Mouse (Mus musculus) layer of hippocampus, postnatal 14 days (tissue): ENCODE data around the gene Mad2l1. TPM values are rescaled to one million over a fixed set of nuclear protein-coding genes. Genes with fewer than 3 reads are reported as not detected.
A peak's percentile ranks its signal among the peaks of the same experiment; 100 is the strongest.

ENCODE experiments used
- DNase-seq, 2 experiments: peaks; one replicate each; pipeline ENCODE4 v3.0.0; 2021 to 2022; ENCODE audit warnings: low spot score in 2 of 2, mixed read lengths in 1 of 2
- long read RNA-seq, 2 experiments: library from polyadenylated mRNA; stranded (forward); transcript quantifications; one replicate each; pipeline ENCODE4 v2.0.0; 2021
- total RNA-seq, 2 experiments: library from RNA; stranded (reverse); gene quantifications; 2 replicates each; pipeline ENCODE4 v1.2.3; 2021

The Mad2l1 gene
- 1 to 10 TPM; 5.1 to 7.3 TPM for total RNA-seq
- long read RNA-seq, experiment 1, full-length matches to known transcripts, result 1 of 3 reads
- long read RNA-seq, experiment 1, partial matches to known transcripts, result 0 of 3 reads
- long read RNA-seq, experiment 1, other reads (novel, unspliced or antisense), result 2 of 3 reads
- long read RNA-seq, experiment 2, full-length matches to known transcripts, result 6 of 6 reads
- long read RNA-seq, experiment 2, partial matches to known transcripts, result 0 of 6 reads
- long read RNA-seq, experiment 2, other reads (novel, unspliced or antisense), result 0 of 6 reads

GRCm38 (mm10) chr6:66535028-66535862 lies at the start of gene Mad2l1:
Gene Mad2l1 (plus strand): TSS chr6:66535390.
- peak; percentile 94 to 97 for DNase-seq

GRCm38 (mm10) chr6:66493685-66494084 lies 41.5 kb upstream of the Mad2l1 start:
- no peak for DNase-seq

GRCm38 (mm10) chr6:66516368-66516767 lies 18.8 kb upstream of the Mad2l1 start:
- no peak for DNase-seq

GRCm38 (mm10) chr6:66528386-66528785 lies 6.8 kb upstream of the Mad2l1 start:
- no peak for DNase-seq

- peak in 1 of 2 experiments; percentile 83 for DNase-seq
Measured at GRCm38 (mm10) chr6:66533241-66533640, 1.9 kb upstream of the Mad2l1 start.

- no peak for DNase-seq
Measured at GRCm38 (mm10) chr6:66534366-66534941, 736 bp upstream of the Mad2l1 start.

GRCm38 (mm10) chr6:66535966-66536365 lies 776 bp downstream of the Mad2l1 start:
- no peak for DNase-seq

- DNase-seq, result no peak
Measured at GRCm38 (mm10) chr6:66559996-66560395, 24.8 kb downstream of the Mad2l1 start, which contains the start of gene Vmn1r32. Gene Vmn1r32 (minus strand): TSS chr6:66560096.

- DNase-seq, result no peak
Measured at GRCm38 (mm10) chr6:66595804-66596203, 60.6 kb downstream of the Mad2l1 start.

Other genes starting within 250 kb of the Mad2l1 start
- gene Vmn1r32, start 24.7 kb downstream of the Mad2l1 start, total RNA-seq, result not detected
- gene Vmn1r33, start 82.9 kb downstream of the Mad2l1 start, total RNA-seq, result not detected
- gene Vmn1r34, start 108.5 kb downstream of the Mad2l1 start, total RNA-seq, result not detected
- not detected for gene Vmn1r35, start 150.5 kb downstream of the Mad2l1 start, total RNA-seq
- not detected for gene Vmn1r36, start 183.8 kb downstream of the Mad2l1 start, total RNA-seq
- not detected for gene Vmn1r37, start 194.0 kb downstream of the Mad2l1 start, total RNA-seq
- gene Vmn1r38, start 247.2 kb downstream of the Mad2l1 start, total RNA-seq, result not detected